Mouse (Mus musculus): ENCODE data around the gene Grik5.

DNA sequence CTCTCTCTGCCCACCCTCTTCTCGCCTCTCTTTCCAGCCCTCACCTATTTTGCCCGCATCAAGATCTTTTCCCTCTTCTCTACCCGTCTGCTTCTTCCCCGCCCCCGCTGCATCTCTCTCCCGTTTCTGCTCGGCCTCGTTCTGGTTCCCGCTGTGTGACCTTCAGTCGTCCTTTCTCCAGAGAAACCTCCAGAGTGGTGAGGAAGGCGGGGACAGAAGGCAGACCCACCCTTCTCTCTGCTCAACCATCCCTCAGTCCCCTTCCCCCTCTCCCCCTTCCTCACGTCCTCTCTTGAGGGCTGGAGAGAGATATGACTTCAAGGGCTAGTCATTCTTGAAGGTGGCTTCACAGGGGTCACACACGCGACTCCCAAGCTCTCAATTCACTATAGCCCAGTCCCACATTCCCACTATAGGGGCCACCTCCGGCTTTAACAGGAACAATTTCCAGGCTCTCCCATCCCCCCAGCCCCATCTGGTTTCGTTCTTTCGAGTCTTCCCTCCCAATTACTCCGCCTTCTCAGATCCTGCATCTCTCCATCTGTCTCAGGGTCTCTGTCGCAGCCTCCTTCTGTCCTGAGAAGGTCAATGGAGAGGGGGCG lies 62.9 kb downstream of the Grik5 start:
- TF ChIP-seq GATA1 (IDR thresholded peaks at IDR 0.05; ENCODE audit: low read length) (no peak), TAL1 (IDR thresholded peaks at IDR 0.05; ENCODE audit: low read length) (no peak)

Data from erythroblast, embryonic 14.5 days (primary cell).